8 mouse cellular contexts compared by ENCODE assay signal in the genomic region with DNA sequence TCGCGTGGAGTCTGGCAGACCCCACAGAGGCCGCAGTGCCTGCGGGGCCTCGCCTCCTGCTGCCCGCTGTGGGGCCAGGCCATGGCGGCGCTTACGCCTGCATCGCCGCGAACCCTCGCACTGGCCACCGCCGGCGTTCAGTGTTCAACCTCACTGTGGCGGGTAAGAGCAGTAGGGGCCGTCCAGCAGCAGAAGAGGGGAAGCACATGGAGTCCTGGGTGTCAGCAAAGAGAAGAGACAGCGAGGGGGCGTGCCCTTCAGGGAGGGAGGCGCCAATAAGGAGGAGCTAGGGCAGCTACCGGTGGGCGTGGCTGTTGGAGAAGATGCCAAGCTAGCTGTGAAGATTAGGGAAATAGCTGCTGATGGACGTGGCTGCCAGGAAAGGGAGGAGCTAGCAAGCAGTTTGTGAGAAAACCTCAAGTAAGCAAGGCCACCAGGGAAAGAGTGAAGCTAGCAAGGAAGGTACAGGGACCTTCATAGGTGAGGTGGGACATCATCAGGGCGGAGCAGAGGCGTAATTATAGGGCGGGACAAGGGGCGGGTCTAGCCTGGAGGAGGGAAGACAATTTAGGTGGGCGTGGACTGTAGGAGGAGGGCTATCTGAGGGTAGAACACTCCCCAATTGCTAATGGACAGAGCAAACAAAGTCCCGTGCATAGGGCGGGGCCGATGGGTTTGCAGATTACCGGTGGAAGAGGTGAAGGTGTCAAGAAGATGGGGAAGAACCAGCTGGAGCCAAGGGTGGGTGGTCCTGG. TPM values are rescaled to one million over a fixed set of nuclear protein-coding genes. Genes with fewer than 3 reads are reported as not detected.
DNase-seq lines count a peak whose midpoint lies in the region; ATAC-seq and TF ChIP-seq lines count a peak whose summit lies in the region.

No protein-coding gene starts in this region.

- H3K4me1 ChIP-seq in G1E (ENCODE audit: insufficient read depth, low read depth, low read length): peaks cover 24% of the 10 kb centered on the region
- H3K4me1 ChIP-seq in forebrain, embryonic 13.5 days: peaks cover 18% of the 10 kb centered on the region
- peaks cover 5% of the 10 kb centered on the region for H3K4me1 ChIP-seq in heart, postnatal 0 days (ENCODE audit: control insufficient read depth, insufficient read depth)
- 0 out of 2 replicates have a peak, but pooled peaks cover 3% of the 10 kb centered on the region for H3K4me1 ChIP-seq in neural tube, embryonic 14.5 days (ENCODE audit: control insufficient read depth, insufficient read depth, low read length)
- peaks cover 16% of the 10 kb centered on the region for H3K4me1 ChIP-seq in testis, adult 2 months (ENCODE audit: control insufficient read depth, insufficient read depth, low read length)

- H3K27ac ChIP-seq in forebrain, embryonic 13.5 days: no peak overlapping the region
- H3K27ac ChIP-seq in heart, postnatal 0 days (ENCODE audit: low read depth): no peak overlapping the region
- H3K27ac ChIP-seq in neural tube, embryonic 14.5 days (ENCODE audit: low read depth, low read length): peak overlapping the region; percentile 22; the same call in 1 of the 2 replicates
- no peak overlapping the region for H3K27ac ChIP-seq in testis, adult 2 months (ENCODE audit: control insufficient read depth, insufficient read depth, low read depth, low read length)

- TF ChIP-seq EP300 in heart, postnatal 0 days (IDR thresholded peaks at IDR 0.05; ENCODE audit: low read depth): no peak

- H3K4me2 ChIP-seq in forebrain, embryonic 13.5 days: peak overlapping the region; percentile 81
- H3K4me2 ChIP-seq in heart, postnatal 0 days (ENCODE audit: low read depth, low read length): peak overlapping the region; percentile 72
- peak overlapping the region; percentile 75 for H3K4me2 ChIP-seq in neural tube, embryonic 14.5 days (ENCODE audit: low read depth, low read length)

- ATAC-seq in G1E (ENCODE audit: extremely low read depth, insufficient number of reproducible peaks, low FRiP score, poor library complexity, severe bottlenecking): peak; percentile 85
- ATAC-seq in forebrain, embryonic 13.5 days: peak; percentile 85
- ATAC-seq in heart, postnatal 0 days (ENCODE audit: insufficient read depth, low read depth): peak; percentile 81
- ATAC-seq in neural tube, embryonic 14.5 days (ENCODE audit: low read depth): peak; percentile 80

- no peaks in the 10 kb centered on the region for H3K36me3 ChIP-seq in G1E (replicated peaks)
- no peaks in the 10 kb centered on the region for H3K36me3 ChIP-seq in forebrain, embryonic 13.5 days (ENCODE audit: poor library complexity, severe bottlenecking)
- no peaks in the 10 kb centered on the region for H3K36me3 ChIP-seq in heart, postnatal 0 days (replicated peaks; ENCODE audit: control insufficient read depth, insufficient read depth, low read length)
- H3K36me3 ChIP-seq in neural tube, embryonic 14.5 days (ENCODE audit: control insufficient read depth, insufficient read depth, low read length): no peaks in the 10 kb centered on the region
- no peaks in the 10 kb centered on the region for H3K36me3 ChIP-seq in testis, adult 2 months (ENCODE audit: control insufficient read depth, insufficient read depth, low read length)

- peak overlapping the region; percentile 72 for H3K4me3 ChIP-seq in G1E (ENCODE audit: low read depth, low read length)
- peak overlapping the region; percentile 45 for H3K4me3 ChIP-seq in forebrain, embryonic 13.5 days
- H3K4me3 ChIP-seq in heart, postnatal 0 days (ENCODE audit: low read depth, low read length): peak overlapping the region; percentile 43
- peak overlapping the region; percentile 37 for H3K4me3 ChIP-seq in neural tube, embryonic 14.5 days (ENCODE audit: low read depth, low read length)
- peak overlapping the region; percentile 81 for H3K4me3 ChIP-seq in testis, adult 2 months (ENCODE audit: control insufficient read depth, low read depth, low read length)

- H3K9me3 ChIP-seq in G1E (replicated peaks): no peaks in the 10 kb centered on the region
- H3K9me3 ChIP-seq in forebrain, embryonic 13.5 days (replicated peaks): no peaks in the 10 kb centered on the region
- no peaks in the 10 kb centered on the region for H3K9me3 ChIP-seq in heart, postnatal 0 days (replicated peaks; ENCODE audit: control insufficient read depth, low read length)
- H3K9me3 ChIP-seq in neural tube, embryonic 14.5 days (ENCODE audit: control insufficient read depth, low read length): no peaks in the 10 kb centered on the region

- WGBS in forebrain, embryonic 13.5 days: under 1% methylated on average over 33 of the region's 33 CpGs
- under 1% methylated on average over 33 of the region's 33 CpGs for WGBS in heart, postnatal 0 days
- 1% methylated on average over 33 of the region's 33 CpGs for WGBS in neural tube, embryonic 14.5 days

- DNase-seq in G1E (ENCODE audit: low spot score): peak; percentile 81
- DNase-seq in cerebellum, adult 11 months: peak; percentile 68
- DNase-seq in heart, postnatal 0 days (ENCODE audit: low spot score): peak; percentile 90
- peak; percentile 94 to 95 for DNase-seq in kidney, postnatal 36 days
- DNase-seq in lung, adult 18-20 months: peak; percentile 94 to 95

- H3K9ac ChIP-seq in forebrain, embryonic 13.5 days: peak overlapping the region; percentile 58
- peak overlapping the region; percentile 38; the same call in 1 of the 2 replicates for H3K9ac ChIP-seq in heart, postnatal 0 days (replicated peaks; ENCODE audit: low read depth, low read length)
- H3K9ac ChIP-seq in neural tube, embryonic 14.5 days (replicated peaks; ENCODE audit: low read depth, low read length): peak overlapping the region; percentile 62

- TF ChIP-seq POLR2A in testis, adult 2 months (IDR thresholded peaks at IDR 0.05; ENCODE audit: control insufficient read depth, low read depth, low read length): no peak

- peaks cover 49% of the 10 kb centered on the region for H3K27me3 ChIP-seq in G1E (ENCODE audit: insufficient read depth, low read length)
- H3K27me3 ChIP-seq in forebrain, embryonic 13.5 days: peaks cover 29% of the 10 kb centered on the region
- no peaks in the 10 kb centered on the region for H3K27me3 ChIP-seq in heart, postnatal 0 days (ENCODE audit: control insufficient read depth, insufficient read depth, low read length)
- H3K27me3 ChIP-seq in neural tube, embryonic 14.5 days (ENCODE audit: control insufficient read depth, insufficient read depth, low read length): peaks cover 4% of the 10 kb centered on the region; the same call in 1 of the 2 replicates
- H3K27me3 ChIP-seq in testis, adult 2 months (ENCODE audit: control insufficient read depth, insufficient read depth, low read length): no peaks in the 10 kb centered on the region

- no peak for TF ChIP-seq CTCF in G1E (IDR thresholded peaks at IDR 0.05; ENCODE audit: low read depth, low read length)
- TF ChIP-seq CTCF in heart, postnatal 0 days (IDR thresholded peaks at IDR 0.05; ENCODE audit: low read depth): no peak; the same call in 1 of the 2 replicates
- TF ChIP-seq CTCF in testis, adult 2 months (IDR thresholded peaks at IDR 0.05; ENCODE audit: control insufficient read depth, insufficient read depth, insufficient replicate concordance, low read depth, low read length): no peak

RNA-seq across cellular contexts. Expression of a gene that starts 2.6 kb away (rescaled TPM):
- total RNA-seq in G1E (2014; fragmentation: Nextera tagmentation) (not detected in 2 replicates), G1E (2017) (0.33 and 0.35 TPM in 2 replicates)
- polyA plus RNA-seq in G1E (2012): 0.32 and 0.44 TPM in 2 replicates
- polyA plus RNA-seq in forebrain, embryonic 13.5 days (2015; fragmentation: Nextera tagmentation; extraction: Ambion mirVana): 4.2 and 4.9 TPM in 2 replicates
- total RNA-seq in heart, postnatal 0 days (2014; rRNA removed; ENCODE audit: low replicate concordance): 3.9 and 17.7 TPM in 2 replicates
- polyA plus RNA-seq in heart, postnatal 0 days (2015; fragmentation: Nextera tagmentation; extraction: Ambion mirVana): 2.9 and 3.1 TPM in 2 replicates
- 13.6 and 15.4 TPM in 2 replicates for polyA plus RNA-seq in neural tube, embryonic 14.5 days (2014; fragmentation: Nextera tagmentation; extraction: Ambion mirVana)
- polyA plus RNA-seq in testis, adult 2 months (2012; rRNA removed): 10.9 and 12.9 TPM in 2 replicates

RNA-seq across cellular contexts. Expression of a gene that starts 21.6 kb away (rescaled TPM):
- total RNA-seq in G1E (2014; fragmentation: Nextera tagmentation) (3.5 TPM in 1 of 2 replicates, not detected in the other), G1E (2017) (0.93 TPM in 1 of 2 replicates, not detected in the other)
- not detected in 2 replicates for polyA plus RNA-seq in G1E (2012)
- polyA plus RNA-seq in forebrain, embryonic 13.5 days (2015; fragmentation: Nextera tagmentation; extraction: Ambion mirVana): 0.26 and 0.47 TPM in 2 replicates
- total RNA-seq in heart, postnatal 0 days (2014; rRNA removed; ENCODE audit: low replicate concordance): not detected in 2 replicates
- polyA plus RNA-seq in heart, postnatal 0 days (2015; fragmentation: Nextera tagmentation; extraction: Ambion mirVana): 0.52 and 0.60 TPM in 2 replicates
- polyA plus RNA-seq in neural tube, embryonic 14.5 days (2014; fragmentation: Nextera tagmentation; extraction: Ambion mirVana): 0.27 and 0.41 TPM in 2 replicates
- polyA plus RNA-seq in testis, adult 2 months (2012; rRNA removed): 5.4 and 7.5 TPM in 2 replicates

RNA-seq across cellular contexts. Expression of a gene that starts 21.6 kb away (rescaled TPM):
- total RNA-seq in G1E (2014; fragmentation: Nextera tagmentation) (75.0 and 92.3 TPM in 2 replicates), G1E (2017) (207 and 218 TPM in 2 replicates)
- 60.1 and 77.3 TPM in 2 replicates for polyA plus RNA-seq in G1E (2012)
- polyA plus RNA-seq in forebrain, embryonic 13.5 days (2015; fragmentation: Nextera tagmentation; extraction: Ambion mirVana): 152 and 167 TPM in 2 replicates
- 396 and 434 TPM in 2 replicates for total RNA-seq in heart, postnatal 0 days (2014; rRNA removed; ENCODE audit: low replicate concordance)
- polyA plus RNA-seq in heart, postnatal 0 days (2015; fragmentation: Nextera tagmentation; extraction: Ambion mirVana): 1,315 and 1,437 TPM in 2 replicates
- 107 and 129 TPM in 2 replicates for polyA plus RNA-seq in neural tube, embryonic 14.5 days (2014; fragmentation: Nextera tagmentation; extraction: Ambion mirVana)
- polyA plus RNA-seq in testis, adult 2 months (2012; rRNA removed): 50.5 and 51.5 TPM in 2 replicates

RNA-seq across cellular contexts. Expression of a gene that starts 24.4 kb away (rescaled TPM):
- total RNA-seq in G1E (2014; fragmentation: Nextera tagmentation): not detected in 2 replicates
- total RNA-seq in G1E (2017): 0.05 and 0.06 TPM in 2 replicates
- not detected in 2 replicates for polyA plus RNA-seq in G1E (2012)
- polyA plus RNA-seq in forebrain, embryonic 13.5 days (2015; fragmentation: Nextera tagmentation; extraction: Ambion mirVana): 3.7 and 4.9 TPM in 2 replicates
- total RNA-seq in heart, postnatal 0 days (2014; rRNA removed; ENCODE audit: low replicate concordance): 0.08 TPM in 1 of 2 replicates, not detected in the other
- polyA plus RNA-seq in heart, postnatal 0 days (2015; fragmentation: Nextera tagmentation; extraction: Ambion mirVana): not detected in 2 replicates
- polyA plus RNA-seq in neural tube, embryonic 14.5 days (2014; fragmentation: Nextera tagmentation; extraction: Ambion mirVana): 9.8 and 14.6 TPM in 2 replicates
- polyA plus RNA-seq in testis, adult 2 months (2012; rRNA removed): 7.4 and 8.1 TPM in 2 replicates

RNA-seq across cellular contexts. Expression of a gene that starts 24.9 kb away (rescaled TPM):
- total RNA-seq in G1E (2014; fragmentation: Nextera tagmentation) (not detected in 2 replicates), G1E (2017) (not detected in 2 replicates)
- polyA plus RNA-seq in G1E (2012): not detected in 2 replicates
- not detected in 2 replicates for polyA plus RNA-seq in forebrain, embryonic 13.5 days (2015; fragmentation: Nextera tagmentation; extraction: Ambion mirVana)
- total RNA-seq in heart, postnatal 0 days (2014; rRNA removed; ENCODE audit: low replicate concordance): not detected in 2 replicates
- not detected in 2 replicates for polyA plus RNA-seq in heart, postnatal 0 days (2015; fragmentation: Nextera tagmentation; extraction: Ambion mirVana)
- not detected in 2 replicates for polyA plus RNA-seq in neural tube, embryonic 14.5 days (2014; fragmentation: Nextera tagmentation; extraction: Ambion mirVana)
- 247 and 279 TPM in 2 replicates for polyA plus RNA-seq in testis, adult 2 months (2012; rRNA removed)
